Mouse (Mus musculus) bone marrow, adult 2 months (tissue): Measurements from ENCODE around the gene Ugt1a2.

Source experiments
- CTCF ChIP-seq: fragments of 200-500 bp; IDR thresholded peaks from 2 replicates; pipeline ENCODE4 v1.5.1; 2011; ENCODE audit warnings: low read length, control low read depth; ENCODE audit not compliant: control insufficient read depth, insufficient read depth
- POLR2A ChIP-seq: fragments of 200-500 bp; IDR thresholded peaks from 2 replicates; pipeline ENCODE4 v1.6.1; 2011; ENCODE audit warnings: low read depth, mild to moderate bottlenecking, control low read depth, low read length, borderline replicate concordance; ENCODE audit not compliant: control insufficient read depth

DNA sequence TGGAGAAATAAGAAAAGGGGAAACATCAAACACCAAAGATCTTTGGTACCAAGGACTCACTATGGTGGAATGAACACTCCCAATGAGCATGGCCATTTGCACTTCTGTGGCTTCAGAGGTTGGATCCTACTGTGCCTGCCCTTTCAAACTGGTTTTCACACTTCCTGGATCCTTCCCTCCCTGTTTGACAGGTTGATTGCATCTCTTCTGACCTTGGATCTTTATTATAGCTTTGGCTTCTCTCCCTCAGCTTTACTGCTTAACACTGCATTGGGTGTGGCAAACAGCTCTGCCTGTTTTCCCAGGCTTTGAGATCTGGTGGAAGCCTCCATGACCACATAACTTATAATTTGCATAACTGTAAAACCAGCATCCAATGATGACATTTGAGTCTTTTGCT, 19.9 kb downstream of the Ugt1a2 start:
- TF ChIP-seq POLR2A (no peak), CTCF (no peak)
